Mouse (Mus musculus): ENCODE data around the gene Bmp6. TPM values are rescaled to one million over a fixed set of nuclear protein-coding genes. Genes with fewer than 3 reads are reported as not detected.
A peak's percentile ranks its signal among the peaks of the same experiment; 100 is the strongest.

Bmp6 gene
- total and polyA plus RNA-seq, 2 experiments from 2014 or later: 2.0 to 19.2 TPM

DNA sequence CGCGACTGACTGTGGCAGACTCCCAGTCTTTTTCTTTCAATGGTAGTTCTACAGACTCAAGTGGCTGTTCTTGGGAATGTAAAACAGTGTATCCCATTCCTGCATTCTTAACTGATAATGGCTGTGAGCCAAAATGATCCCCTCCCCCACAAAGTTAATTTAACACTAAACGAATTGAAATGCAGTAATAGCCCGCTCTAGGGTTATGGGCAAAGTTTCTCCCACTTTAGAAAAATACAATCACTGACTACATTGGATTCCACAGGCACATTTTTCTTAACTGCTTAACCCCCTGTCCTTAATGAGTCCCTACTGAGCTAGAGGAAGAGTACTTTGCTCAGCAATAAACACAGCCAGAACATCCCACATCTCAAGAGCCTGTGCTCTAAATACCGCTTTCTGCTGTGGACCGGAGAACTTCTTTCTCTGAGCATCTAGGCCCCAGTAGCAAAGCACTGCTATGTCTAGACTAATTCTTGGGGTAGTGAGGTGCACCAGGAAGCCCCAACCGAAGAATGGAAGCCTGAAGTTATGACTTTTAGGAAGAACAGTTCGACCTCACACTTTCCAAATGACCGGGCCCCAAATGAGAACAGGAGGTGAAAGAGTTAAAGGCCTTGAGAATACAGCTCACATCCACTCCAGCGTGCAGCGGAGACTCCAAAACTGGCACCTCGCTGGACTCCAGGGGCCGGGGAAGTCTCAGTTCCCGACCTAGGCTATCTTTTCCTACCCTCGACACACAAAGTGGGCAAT is 182.3 kb downstream of the Bmp6 start:
- Histone ChIP-seq H3K9ac (replicated peaks; ENCODE audit: low read depth, low read length) (peak overlapping the region; percentile 89), H3K9me3 (replicated peaks; ENCODE audit: control insufficient read depth, low read length) (no peaks in the 10 kb centered on the region), H3K4me2 (ENCODE audit: low read depth, low read length) (peak overlapping the region; percentile 98), H3K27ac (ENCODE audit: low read depth) (peak overlapping the region; percentile 94), H3K27me3 (ENCODE audit: control insufficient read depth, insufficient read depth, low read length) (no peaks in the 10 kb centered on the region), H3K36me3 (replicated peaks; ENCODE audit: control insufficient read depth, insufficient read depth, low read length) (peaks cover 13% of the 10 kb centered on the region), H3K4me1 (ENCODE audit: control insufficient read depth, insufficient read depth) (peaks cover 29% of the 10 kb centered on the region), H3K4me3 (ENCODE audit: low read depth, low read length) (peak overlapping the region; percentile 88)
- TF ChIP-seq EP300 (IDR thresholded peaks at IDR 0.05; ENCODE audit: low read depth) (no peak), CTCF (IDR thresholded peaks at IDR 0.05; ENCODE audit: low read depth) (no peak)
- DNase-seq (ENCODE audit: low spot score) (peak; percentile 22), ATAC-seq (ENCODE audit: insufficient read depth, low read depth) (no peak)
- 5% methylated on average over 15 of the region's 15 CpGs for WGBS

DNA sequence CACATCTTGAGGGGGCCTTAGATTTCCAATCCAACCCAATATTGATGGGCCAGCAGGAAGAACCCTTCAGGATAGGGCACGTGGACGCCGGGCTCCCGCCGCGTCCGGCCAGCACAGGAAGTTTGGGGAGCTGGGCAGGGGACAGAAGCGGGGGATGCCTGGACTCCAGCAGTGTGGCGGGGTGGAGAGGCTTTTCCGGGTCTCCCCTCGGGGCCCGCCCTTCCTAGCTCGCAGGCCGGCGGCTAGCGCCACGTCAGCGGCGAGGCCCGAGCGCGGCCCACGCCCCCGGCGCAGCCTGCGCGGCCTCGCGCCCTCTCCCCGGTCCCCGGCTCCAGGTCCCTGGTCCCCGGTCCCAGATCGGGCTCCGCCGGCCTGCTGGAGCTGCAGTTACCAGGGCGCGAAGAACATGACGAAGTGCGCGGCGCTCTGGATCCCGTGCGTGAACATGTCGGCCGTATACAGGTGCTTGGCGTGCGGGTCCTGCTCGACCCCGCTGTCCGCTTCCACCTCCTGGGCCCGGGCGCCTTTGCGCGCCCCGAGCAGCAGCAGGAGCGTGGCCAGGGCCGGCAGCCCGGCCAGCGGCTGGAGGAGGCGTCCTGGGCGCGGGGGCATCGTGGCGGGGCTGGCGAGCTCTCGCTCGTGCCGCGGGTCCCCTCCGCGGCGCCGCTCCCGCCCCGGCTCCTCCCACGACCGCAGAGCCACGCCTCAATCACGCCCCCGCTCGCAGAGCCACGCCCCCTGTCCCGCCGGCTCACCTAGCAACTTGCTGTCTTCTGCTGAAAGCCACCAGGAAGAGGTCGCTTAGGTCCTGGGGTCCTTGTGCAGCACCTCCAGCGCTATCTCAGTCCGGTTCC is 183.1 kb downstream of the Bmp6 start:
- Histone ChIP-seq H3K9ac (replicated peaks; ENCODE audit: low read depth, low read length) (peak overlapping the region; percentile 89), H3K9me3 (replicated peaks; ENCODE audit: control insufficient read depth, low read length) (no peaks in the 10 kb centered on the region), H3K36me3 (replicated peaks; ENCODE audit: control insufficient read depth, insufficient read depth, low read length) (peaks cover 5% of the 10 kb centered on the region), H3K4me3 (ENCODE audit: low read depth, low read length) (peak overlapping the region; percentile 88), H3K4me1 (ENCODE audit: control insufficient read depth, insufficient read depth) (peaks cover 29% of the 10 kb centered on the region), H3K27ac (ENCODE audit: low read depth) (peak overlapping the region; percentile 94), H3K4me2 (ENCODE audit: low read depth, low read length) (peak overlapping the region; percentile 98), H3K27me3 (ENCODE audit: control insufficient read depth, insufficient read depth, low read length) (no peaks in the 10 kb centered on the region)
- TF ChIP-seq CTCF (IDR thresholded peaks at IDR 0.05; ENCODE audit: low read depth) (no peak), EP300 (IDR thresholded peaks at IDR 0.05; ENCODE audit: low read depth) (no peak)
- DNase-seq (ENCODE audit: low spot score) (peak; percentile 65), ATAC-seq (ENCODE audit: insufficient read depth, low read depth) (peak; percentile 90)
- WGBS: under 1% methylated on average over 60 of the region's 87 CpGs

DNA sequence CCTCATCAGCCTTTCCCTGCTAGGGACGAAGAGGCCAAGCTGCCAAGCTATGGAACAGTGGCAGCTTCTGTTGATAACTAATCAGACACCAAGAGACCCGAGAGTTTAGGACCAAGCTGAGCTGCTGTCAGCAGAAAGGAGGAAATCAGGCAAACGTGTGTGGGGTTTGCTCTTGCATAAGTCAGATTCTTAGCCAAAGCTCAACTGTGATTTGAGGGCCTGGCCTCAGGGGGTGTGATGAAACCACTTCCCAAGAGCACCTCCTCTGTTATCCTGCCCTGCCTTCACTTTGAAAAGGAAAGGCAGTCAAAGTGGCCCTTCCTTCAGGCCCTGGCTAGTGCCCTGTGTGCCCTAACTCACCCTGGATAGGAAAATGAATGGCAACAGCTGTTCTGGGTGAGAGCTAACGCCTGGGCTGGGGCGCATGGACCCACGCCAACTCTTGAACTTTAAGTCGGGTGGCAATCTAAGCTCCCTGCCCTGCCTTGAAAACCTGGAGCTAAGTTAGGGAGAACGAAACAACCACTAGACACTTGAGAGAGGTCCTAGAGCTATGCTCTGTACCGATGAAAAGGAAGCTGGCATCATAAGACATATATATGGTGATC is 183.9 kb downstream of the Bmp6 start, which contains the start of gene Txndc5:
TSS of gene Txndc5 (minus strand) at position 138 of the 608 bp plus-strand sequence.
- H3K9ac ChIP-seq (replicated peaks; ENCODE audit: low read depth, low read length): peak within 1 kb of the TSS; percentile 89
- H3K27ac ChIP-seq (ENCODE audit: low read depth): peak within 1 kb of the TSS; percentile 94
- peaks cover 29% of the 10 kb centered on the region for H3K4me1 ChIP-seq (ENCODE audit: control insufficient read depth, insufficient read depth)
- WGBS: 46% methylated on average over 9 of the region's 9 CpGs
- no peaks in the 10 kb centered on the region for H3K27me3 ChIP-seq (ENCODE audit: control insufficient read depth, insufficient read depth, low read length)
- peak within 1 kb of the TSS; percentile 88 for H3K4me3 ChIP-seq (ENCODE audit: low read depth, low read length)
- H3K36me3 ChIP-seq (replicated peaks; ENCODE audit: control insufficient read depth, insufficient read depth, low read length): no peaks in the 10 kb centered on the region
- no peak for DNase-seq (ENCODE audit: low spot score)
- no peaks in the 10 kb centered on the region for H3K9me3 ChIP-seq (replicated peaks; ENCODE audit: control insufficient read depth, low read length)
- H3K4me2 ChIP-seq (ENCODE audit: low read depth, low read length): peak within 1 kb of the TSS; percentile 98
- no peak for ATAC-seq (ENCODE audit: insufficient read depth, low read depth)
- TF ChIP-seq EP300 (IDR thresholded peaks at IDR 0.05; ENCODE audit: low read depth) (no peak), CTCF (IDR thresholded peaks at IDR 0.05; ENCODE audit: low read depth) (no peak)

DNA sequence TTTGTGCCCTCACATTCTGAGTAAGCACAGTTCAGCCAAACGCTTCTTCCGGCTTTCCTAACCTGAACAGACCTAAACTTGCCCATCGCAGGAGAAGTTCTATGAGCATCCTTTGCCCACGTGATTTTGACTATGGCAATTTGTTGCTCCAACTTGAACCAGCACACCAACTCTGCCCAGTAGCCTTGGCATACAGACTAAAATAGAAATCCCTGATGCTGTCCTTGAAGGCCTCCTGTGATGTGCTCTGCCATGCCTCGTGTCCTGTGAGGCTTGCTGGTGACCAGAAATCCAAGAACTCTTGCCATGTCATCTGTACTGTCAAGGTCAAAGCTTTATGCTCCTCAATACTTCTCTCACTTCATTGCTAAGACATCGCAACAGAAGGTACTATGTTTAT is 184.7 kb downstream of the Bmp6 start:
- Histone ChIP-seq H3K4me2 (ENCODE audit: low read depth, low read length) (no peak overlapping the region), H3K9me3 (replicated peaks; ENCODE audit: control insufficient read depth, low read length) (no peaks in the 10 kb centered on the region), H3K36me3 (replicated peaks; ENCODE audit: control insufficient read depth, insufficient read depth, low read length) (no peaks in the 10 kb centered on the region), H3K4me1 (ENCODE audit: control insufficient read depth, insufficient read depth) (peaks cover 29% of the 10 kb centered on the region), H3K27ac (ENCODE audit: low read depth) (no peak overlapping the region), H3K9ac (replicated peaks; ENCODE audit: low read depth, low read length) (no peak overlapping the region), H3K4me3 (ENCODE audit: low read depth, low read length) (no peak overlapping the region), H3K27me3 (ENCODE audit: control insufficient read depth, insufficient read depth, low read length) (no peaks in the 10 kb centered on the region)
- ATAC-seq (ENCODE audit: insufficient read depth, low read depth) (no peak), DNase-seq (ENCODE audit: low spot score) (no peak)
- 86% methylated on average over 6 of the region's 6 CpGs for WGBS
- TF ChIP-seq CTCF (IDR thresholded peaks at IDR 0.05; ENCODE audit: low read depth): no peak
- TF ChIP-seq EP300 (IDR thresholded peaks at IDR 0.05; ENCODE audit: low read depth): no peak

DNA sequence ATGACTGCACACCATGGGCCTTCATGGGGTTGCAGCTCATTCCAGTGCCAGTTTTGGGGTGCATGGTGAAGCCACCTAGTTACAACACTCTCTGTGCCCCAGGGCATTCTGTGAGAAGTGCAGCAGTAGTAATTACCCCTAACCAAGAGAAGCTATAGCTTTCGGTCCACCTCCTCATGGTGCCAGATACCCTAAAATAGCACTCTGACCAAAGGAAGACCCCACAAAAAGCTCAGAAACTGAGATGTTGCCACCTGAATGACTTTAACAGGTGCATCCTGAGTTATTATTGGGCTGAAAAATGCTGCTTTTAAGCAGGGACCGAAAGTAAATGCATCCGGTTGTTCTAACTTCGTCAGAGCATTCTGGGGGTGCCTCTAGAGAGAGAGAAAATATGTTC is 186.6 kb downstream of the Bmp6 start:
- no peaks in the 10 kb centered on the region for H3K9me3 ChIP-seq (replicated peaks; ENCODE audit: control insufficient read depth, low read length)
- TF ChIP-seq CTCF (IDR thresholded peaks at IDR 0.05; ENCODE audit: low read depth): no peak
- no peak for TF ChIP-seq EP300 (IDR thresholded peaks at IDR 0.05; ENCODE audit: low read depth)
- no peak overlapping the region for H3K9ac ChIP-seq (replicated peaks; ENCODE audit: low read depth, low read length)
- no peak overlapping the region for H3K4me2 ChIP-seq (ENCODE audit: low read depth, low read length)
- ATAC-seq (ENCODE audit: insufficient read depth, low read depth): no peak
- no peak overlapping the region for H3K27ac ChIP-seq (ENCODE audit: low read depth)
- H3K4me3 ChIP-seq (ENCODE audit: low read depth, low read length): no peak overlapping the region
- DNase-seq (ENCODE audit: low spot score): no peak
- H3K4me1 ChIP-seq (ENCODE audit: control insufficient read depth, insufficient read depth): peaks cover 14% of the 10 kb centered on the region
- no peaks in the 10 kb centered on the region for H3K36me3 ChIP-seq (replicated peaks; ENCODE audit: control insufficient read depth, insufficient read depth, low read length)
- no peaks in the 10 kb centered on the region for H3K27me3 ChIP-seq (ENCODE audit: control insufficient read depth, insufficient read depth, low read length)
- WGBS: 84% methylated on average over 4 of the region's 4 CpGs

Data from heart, postnatal 0 days (tissue).